Mouse (Mus musculus) ES-Bruce4 (cell line): ENCODE measurements around the gene Gse1. TPM values are rescaled to one million over a fixed set of nuclear protein-coding genes. Genes with fewer than 3 reads are reported as not detected.
A peak's percentile ranks its signal among the peaks of the same experiment; 100 is the strongest.

ENCODE experiments used
- H3K27ac ChIP-seq: 2 replicates; pipeline ENCODE4 v1.5.1; 2012; ENCODE audit warnings: low read length, inconsistent platforms; ENCODE audit not compliant: insufficient read depth
- H3K27me3 ChIP-seq: 2 replicates; pipeline ENCODE4 v1.6.1; 2012; ENCODE audit warnings: mild to moderate bottlenecking, low read length, inconsistent platforms; ENCODE audit not compliant: control insufficient read depth, poor library complexity, insufficient read depth, severe bottlenecking
- H3K36me3 ChIP-seq: 2 replicates; pipeline ENCODE4 v1.6.1; 2012; ENCODE audit warnings: inconsistent platforms, mild to moderate bottlenecking, low read length, moderate library complexity; ENCODE audit not compliant: control insufficient read depth, poor library complexity, insufficient read depth, severe bottlenecking
- H3K4me1 ChIP-seq: one replicate; pipeline ENCODE4 v1.8.1; 2011; ENCODE audit warnings: low read length; ENCODE audit not compliant: control insufficient read depth, insufficient read depth
- H3K4me3 ChIP-seq: 2 replicates; pipeline ENCODE4 v1.5.1; 2011; ENCODE audit warnings: low read depth, mild to moderate bottlenecking, low read length
- H3K9ac ChIP-seq: 2 replicates; pipeline ENCODE4 v1.6.1; 2012; ENCODE audit warnings: low read depth, mild to moderate bottlenecking, inconsistent platforms; ENCODE audit not compliant: poor library complexity, severe bottlenecking
- H3K9me3 ChIP-seq: replicated peaks from 2 replicates; pipeline ENCODE4 v1.6.1; 2012; ENCODE audit warnings: mild to moderate bottlenecking, low read length, inconsistent platforms; ENCODE audit not compliant: control insufficient read depth, poor library complexity, insufficient read depth, severe bottlenecking
- CTCF ChIP-seq: IDR thresholded peaks from one replicate; pipeline ENCODE4 v1.8.1; 2011; ENCODE audit warnings: low read depth, low read length
- EP300 ChIP-seq: IDR thresholded peaks from 2 replicates; pipeline ENCODE4 v1.6.1; 2011; ENCODE audit warnings: low read depth, low read length; ENCODE audit not compliant: insufficient read depth
- POLR2A ChIP-seq: IDR thresholded peaks from one replicate; pipeline ENCODE4 v1.8.1; 2011; ENCODE audit warnings: low read length; ENCODE audit not compliant: insufficient read depth
- polyA plus RNA-seq: library from polyadenylated mRNA; stranded (reverse); fragments of >200 nt; gene quantifications from 2 replicates; pipeline ENCODE4 v1.2.4, GENCODE M21; 2011; ENCODE audit warnings: low read depth; ENCODE audit not compliant: missing spikeins, insufficient read depth, insufficient read length

Gene Gse1
- polyA plus RNA-seq, 1 experiment: 31.8 TPM

DNA sequence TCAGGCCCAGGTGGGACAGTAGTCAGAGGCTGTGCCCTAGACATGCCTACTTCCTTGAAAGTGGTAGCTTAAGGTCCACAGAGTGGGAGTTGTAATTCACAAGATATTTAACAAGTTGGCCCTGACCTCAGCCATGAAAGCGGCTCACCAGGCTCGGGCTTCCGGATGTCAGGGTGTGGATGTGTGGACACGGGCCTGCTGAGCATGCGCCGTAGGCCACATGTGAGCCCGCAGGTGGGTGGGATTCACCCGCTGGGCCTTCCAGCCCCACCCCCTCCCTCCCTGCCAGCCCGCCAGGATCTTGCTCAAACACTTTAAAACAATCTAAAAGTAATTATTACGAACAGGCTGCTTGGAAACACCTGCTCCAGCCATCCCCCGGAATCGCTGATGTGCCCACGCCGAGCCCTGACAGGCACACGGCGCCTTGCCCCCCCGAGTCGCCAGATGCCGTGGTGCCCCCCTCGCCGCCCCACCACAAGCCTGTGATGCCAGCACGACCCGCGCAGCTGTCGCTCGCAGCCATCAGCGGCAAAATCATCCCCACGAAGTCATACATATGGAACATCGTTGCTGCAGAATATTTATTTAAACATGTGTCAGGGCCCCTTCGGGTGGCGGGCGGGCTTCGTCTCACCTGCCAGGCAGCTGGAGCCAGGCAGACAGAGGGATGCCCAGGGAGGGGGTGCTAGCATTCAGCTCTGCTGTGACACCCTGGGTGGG lies 171.1 kb downstream of the Gse1 start:
- H3K27me3 ChIP-seq: no peaks in the 10 kb centered on the region
- no peak overlapping the region for H3K27ac ChIP-seq
- no peaks in the 10 kb centered on the region for H3K4me1 ChIP-seq
- no peak for TF ChIP-seq CTCF
- no peak for TF ChIP-seq EP300
- TF ChIP-seq POLR2A: no peak
- H3K4me3 ChIP-seq: no peak overlapping the region
- no peaks in the 10 kb centered on the region for H3K9me3 ChIP-seq
- H3K9ac ChIP-seq: peak overlapping the region; percentile 34; the same call in 1 of the 2 replicates
- H3K36me3 ChIP-seq: no peaks in the 10 kb centered on the region

DNA sequence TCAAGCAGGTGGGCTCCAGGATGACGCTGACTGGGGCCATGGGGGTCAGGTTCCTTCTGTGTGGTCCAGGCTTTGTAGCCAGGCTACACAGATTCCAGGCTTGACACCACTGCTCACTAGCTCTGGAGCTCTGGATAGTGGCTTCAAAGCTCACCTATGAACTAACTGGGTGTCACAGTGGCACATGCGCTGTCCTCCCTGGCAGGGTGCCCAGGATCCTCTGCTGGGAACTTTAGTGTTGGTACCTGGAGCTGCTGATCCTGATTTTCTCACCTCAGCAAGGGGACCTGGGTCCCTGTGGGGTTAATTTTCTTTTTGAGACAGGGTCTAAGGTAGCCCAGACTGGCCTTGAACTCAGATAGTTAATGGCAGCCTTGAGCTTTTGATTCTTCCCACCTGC lies 173.0 kb downstream of the Gse1 start:
- TF ChIP-seq EP300 (no peak), CTCF (no peak)
- H3K27me3 ChIP-seq: no peaks in the 10 kb centered on the region
- no peak overlapping the region for H3K9ac ChIP-seq
- H3K9me3 ChIP-seq: no peaks in the 10 kb centered on the region
- H3K36me3 ChIP-seq: no peaks in the 10 kb centered on the region
- no peaks in the 10 kb centered on the region for H3K4me1 ChIP-seq
- no peak overlapping the region for H3K27ac ChIP-seq
- no peak overlapping the region for H3K4me3 ChIP-seq

DNA sequence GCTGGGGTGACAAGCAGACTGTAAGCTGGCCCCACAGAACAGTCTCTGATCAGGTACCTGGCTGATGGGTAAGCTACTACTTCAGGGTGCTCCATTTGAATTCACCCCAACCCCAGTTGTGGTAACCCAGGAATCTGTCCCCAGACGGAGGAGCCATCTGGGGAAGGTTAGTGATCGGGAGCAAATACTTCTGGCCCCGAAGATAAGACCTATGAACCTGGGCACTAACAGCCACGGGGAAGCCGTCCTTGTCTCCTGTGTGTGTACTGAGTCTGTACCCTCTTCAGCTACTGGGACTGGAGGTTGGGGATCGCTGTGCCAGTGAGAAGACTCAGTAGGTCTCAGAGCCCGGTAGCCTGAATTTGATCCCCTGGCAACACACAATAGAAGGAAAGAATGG lies 173.5 kb downstream of the Gse1 start:
- Histone ChIP-seq H3K4me3 (no peak overlapping the region), H3K27me3 (no peaks in the 10 kb centered on the region), H3K4me1 (no peaks in the 10 kb centered on the region), H3K27ac (no peak overlapping the region), H3K9ac (no peak overlapping the region), H3K9me3 (no peaks in the 10 kb centered on the region), H3K36me3 (no peaks in the 10 kb centered on the region)
- TF ChIP-seq EP300 (no peak), CTCF (no peak), POLR2A (no peak)

DNA sequence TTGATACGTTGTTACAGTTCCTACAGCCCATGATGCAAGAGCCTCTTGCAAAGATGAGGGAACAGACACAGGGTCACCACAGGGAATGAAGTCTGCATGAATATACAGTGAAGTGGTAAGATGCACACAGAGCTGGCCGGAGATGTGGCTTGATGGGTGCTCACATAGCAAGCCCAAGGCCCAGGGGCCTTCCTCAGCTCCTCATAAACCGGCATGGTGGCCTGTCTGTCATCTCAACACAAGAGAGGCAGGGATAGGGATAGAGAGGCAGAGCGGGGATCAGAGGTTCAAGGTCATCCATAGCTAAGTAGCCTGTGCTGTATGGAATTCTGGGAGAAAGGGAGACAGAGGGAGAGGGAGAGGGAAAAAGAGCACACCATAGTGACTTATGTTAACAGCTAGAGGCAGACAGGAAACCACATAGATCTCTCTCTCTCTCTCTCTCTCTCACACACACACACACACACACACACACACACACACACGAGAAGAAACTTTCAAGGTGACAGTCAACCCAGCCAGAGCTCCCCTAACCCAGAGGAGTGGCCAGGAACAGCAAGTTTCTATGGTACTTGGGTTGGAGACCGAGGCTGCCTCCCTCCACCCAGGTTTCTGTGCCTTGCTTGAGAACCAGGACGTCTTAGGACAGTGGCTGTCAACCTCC lies 175.5 kb downstream of the Gse1 start:
- Histone ChIP-seq H3K4me3 (no peak overlapping the region), H3K9me3 (no peaks in the 10 kb centered on the region), H3K27ac (no peak overlapping the region), H3K27me3 (no peaks in the 10 kb centered on the region), H3K4me1 (peaks cover 8% of the 10 kb centered on the region), H3K9ac (no peak overlapping the region), H3K36me3 (no peaks in the 10 kb centered on the region)
- TF ChIP-seq POLR2A: no peak
- no peak for TF ChIP-seq CTCF
- no peak for TF ChIP-seq EP300

DNA sequence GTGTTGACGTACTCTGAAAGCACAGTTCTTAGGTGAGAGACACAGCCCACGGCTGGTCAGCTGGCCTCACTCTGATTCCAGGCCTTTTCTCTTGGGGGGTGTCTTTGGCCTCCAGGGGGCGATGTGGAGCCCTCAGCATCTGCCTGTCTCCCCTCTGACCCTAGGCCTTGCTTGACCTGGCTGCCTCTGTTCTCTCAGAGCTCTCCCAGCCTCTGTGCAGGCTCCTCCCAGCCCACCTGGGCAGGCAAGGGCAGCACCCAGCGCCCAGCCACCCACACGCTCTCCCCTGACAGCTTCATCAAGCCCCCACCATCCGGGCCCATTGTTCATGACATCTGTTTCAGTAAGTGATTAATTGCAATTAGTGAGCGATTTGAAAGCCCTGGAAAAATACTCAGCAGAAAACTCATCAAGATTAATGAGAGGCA lies 176.4 kb downstream of the Gse1 start:
- Histone ChIP-seq H3K9ac (no peak overlapping the region), H3K4me3 (no peak overlapping the region), H3K27ac (no peak overlapping the region), H3K4me1 (peaks cover 11% of the 10 kb centered on the region), H3K9me3 (no peaks in the 10 kb centered on the region), H3K36me3 (no peaks in the 10 kb centered on the region), H3K27me3 (no peaks in the 10 kb centered on the region)
- TF ChIP-seq EP300: no peak
- TF ChIP-seq CTCF: peak; percentile 89
- no peak for TF ChIP-seq POLR2A

DNA sequence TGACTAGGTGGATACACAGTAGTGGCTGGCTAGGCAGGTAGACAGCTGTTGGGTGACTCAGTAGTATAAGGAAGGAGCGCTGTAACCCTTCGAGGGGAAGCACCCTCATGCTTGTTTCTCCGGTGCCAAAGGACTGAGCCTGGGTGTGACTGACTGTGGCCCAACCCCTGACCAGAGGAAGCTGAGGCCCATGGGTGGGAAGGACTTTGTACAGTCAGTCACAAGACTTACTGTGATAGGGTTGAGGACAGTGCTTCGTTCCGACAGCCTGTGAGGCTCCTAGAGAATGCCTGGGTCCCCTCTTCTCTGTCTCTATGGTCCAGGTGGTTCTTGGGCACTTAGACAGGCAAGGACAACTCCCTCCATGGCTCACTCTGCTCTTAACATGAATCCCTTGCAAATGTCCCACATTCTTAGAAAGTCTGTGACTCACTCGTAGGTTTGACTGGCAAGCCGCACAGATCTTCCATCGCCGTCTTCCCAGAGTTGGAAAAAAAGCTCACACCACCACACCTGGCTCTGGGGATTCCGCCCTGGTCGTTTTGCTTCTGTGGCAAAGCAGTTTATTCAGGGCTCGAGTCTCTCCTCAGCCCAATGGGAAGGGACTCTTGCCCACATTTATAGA lies 177.9 kb downstream of the Gse1 start:
- no peak for TF ChIP-seq CTCF
- TF ChIP-seq EP300: no peak
- TF ChIP-seq POLR2A: no peak
- Histone ChIP-seq H3K4me1 (peaks cover 11% of the 10 kb centered on the region), H3K27me3 (no peaks in the 10 kb centered on the region), H3K9me3 (no peaks in the 10 kb centered on the region), H3K36me3 (no peaks in the 10 kb centered on the region), H3K4me3 (no peak overlapping the region), H3K9ac (no peak overlapping the region), H3K27ac (no peak overlapping the region)
